8 mouse cellular contexts compared by ENCODE assay signal in the genomic region with DNA sequence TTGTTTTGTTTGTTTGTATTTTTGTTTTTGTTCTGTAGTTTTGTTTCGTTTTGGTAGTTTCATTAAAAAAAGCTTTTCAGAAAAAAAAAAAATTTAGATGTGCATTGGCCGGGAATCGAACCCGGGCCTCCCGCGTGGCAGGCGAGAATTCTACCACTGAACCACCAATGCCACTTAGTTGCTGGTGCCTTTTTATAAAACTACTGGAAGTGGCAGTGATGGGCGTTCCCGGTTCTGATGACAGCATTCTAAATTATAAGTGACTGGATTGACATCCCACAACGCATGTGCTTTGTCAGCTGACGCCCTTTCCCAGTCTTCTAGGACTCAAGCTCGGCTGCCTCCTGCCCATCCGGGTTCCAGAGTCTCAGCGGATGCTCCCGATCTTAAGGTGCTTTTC. TPM values are rescaled to one million over a fixed set of nuclear protein-coding genes. Genes with fewer than 3 reads are reported as not detected.
DNase-seq lines count a peak whose midpoint lies in the region; ATAC-seq and TF ChIP-seq lines count a peak whose summit lies in the region.

No protein-coding gene starts in this region.

- H3K9me3 ChIP-seq in CH12.LX (replicated peaks; ENCODE audit: low read length) = peaks cover 4% of the 10 kb centered on the region
- H3K9me3 ChIP-seq in lung, postnatal 0 days (ENCODE audit: low read length) = no peaks in the 10 kb centered on the region

- peaks cover 2 to 30% of the 10 kb centered on the region in 2 experiments; a peak in 2 of 4 replicates for H3K4me1 ChIP-seq in CH12.LX (ENCODE audit: control insufficient read depth in 1 of 2, insufficient read depth in 2 of 2)
- H3K4me1 ChIP-seq in heart, adult 2 months (ENCODE audit: control insufficient read depth, insufficient read depth, low read length) = peaks cover 9% of the 10 kb centered on the region
- peaks cover 11% of the 10 kb centered on the region for H3K4me1 ChIP-seq in lung, postnatal 0 days (ENCODE audit: insufficient read depth, low read depth, low read length)

- ATAC-seq in lung, postnatal 0 days = peak; percentile 30

- no peaks in the 10 kb centered on the region for H3K79me2 ChIP-seq in CH12.LX (replicated peaks; ENCODE audit: control insufficient read depth, extremely low read depth, insufficient read depth, poor library complexity, severe bottlenecking)
- no peaks in the 10 kb centered on the region for H3K79me2 ChIP-seq in heart, adult 2 months (replicated peaks; ENCODE audit: control insufficient read depth, insufficient read depth, low read length)

- no peak for TF ChIP-seq RAD21 in CH12.LX (IDR thresholded peaks at IDR 0.05; ENCODE audit: low read depth, low read length)

- DNase-seq in B cell, adult 2 months = peak; percentile 51 to 59
- DNase-seq in CH12.LX (ENCODE audit: extremely low read depth) = peak; percentile 65
- DNase-seq in cerebellum, postnatal 14 days = peak; percentile 68 to 70
- DNase-seq in heart, adult 2 months = peak; percentile 55 to 65
- peak; percentile 54 for DNase-seq in kidney, adult 18-20 months
- peak; percentile 71 for DNase-seq in lung, postnatal 0 days (ENCODE audit: low spot score)
- peak; percentile 38 for DNase-seq in splenic B cell, adult 2 months (ENCODE audit: low read depth, low spot score)
- DNase-seq in urinary bladder, adult 18-20 months (ENCODE audit: low spot score in 2 of 2) = no peak

- 11% methylated on average over 15 of the region's 15 CpGs for WGBS in heart, adult 2 months
- 13% methylated on average over 15 of the region's 15 CpGs for WGBS in lung, postnatal 0 days

- H3K27ac ChIP-seq in CH12.LX (ENCODE audit: insufficient read depth, low read depth) = no peak overlapping the region
- peak overlapping the region; percentile 78 for H3K27ac ChIP-seq in heart, adult 2 months
- no peak overlapping the region for H3K27ac ChIP-seq in lung, postnatal 0 days (ENCODE audit: low read length)

- no peak for TF ChIP-seq EP300 in CH12.LX (IDR thresholded peaks at IDR 0.05; ENCODE audit: low read length)
- no peak for TF ChIP-seq EP300 in heart, adult 2 months (IDR thresholded peaks at IDR 0.05; ENCODE audit: insufficient read depth, low read depth, low read length)
- TF ChIP-seq EP300 in lung, postnatal 0 days (IDR thresholded peaks at IDR 0.05) = no peak

- no peak for TF ChIP-seq CTCF in CH12.LX (conservative IDR thresholded peaks at IDR 0.05 in 1 of 2, IDR thresholded peaks at IDR 0.05 in 1 of 2; ENCODE audit: low read depth in 2 of 2, low read length in 2 of 2)
- no peak for TF ChIP-seq CTCF in heart, adult 2 months (IDR thresholded peaks at IDR 0.05)
- no peak for TF ChIP-seq CTCF in lung, postnatal 0 days (IDR thresholded peaks at IDR 0.05)

- in situ Hi-C loops in CH12.LX (cut with MboI; ENCODE audit: low pct_ligation_motif_present, low pct_unique_long_range_greater_than_20kb, low sequenced_read_pairs) = no loop called here

- no peaks in the 10 kb centered on the region for H3K27me3 ChIP-seq in CH12.LX (replicated peaks)
- no peaks in the 10 kb centered on the region for H3K27me3 ChIP-seq in heart, adult 2 months (ENCODE audit: control insufficient read depth, insufficient read depth, low read length)
- no peaks in the 10 kb centered on the region for H3K27me3 ChIP-seq in lung, postnatal 0 days (replicated peaks; ENCODE audit: insufficient read depth, low read length)
- H3K27me3 ChIP-seq in splenic B cell, adult 2 months (ENCODE audit: control insufficient read depth, insufficient read depth, low read length, poor library complexity, severe bottlenecking) = no peaks in the 10 kb centered on the region

- H3K36me3 ChIP-seq in CH12.LX (replicated peaks in 1 of 2; ENCODE audit: control insufficient read depth in 1 of 2, insufficient read depth in 1 of 2, low read length in 1 of 2) = peaks cover 0 to 2% of the 10 kb centered on the region in 2 experiments
- no peaks in the 10 kb centered on the region for H3K36me3 ChIP-seq in heart, adult 2 months (ENCODE audit: control insufficient read depth, insufficient read depth, low read length)
- no peaks in the 10 kb centered on the region for H3K36me3 ChIP-seq in lung, postnatal 0 days (ENCODE audit: insufficient read depth, low read length)
- no peaks in the 10 kb centered on the region for H3K36me3 ChIP-seq in splenic B cell, adult 2 months (ENCODE audit: control insufficient read depth, insufficient read depth, low read length, poor library complexity, severe bottlenecking)

- intact Hi-C loops in heart, adult 2 months (cut with DNase I) = loop anchor here (2.0 to 5.0 kb wide), 2 partner anchors 30 to 52 kb away; no protein-coding TSS in a partner anchor

- TF ChIP-seq POLR2A in CH12.LX (IDR thresholded peaks at IDR 0.05; ENCODE audit: low read depth, low read length) = no peak
- TF ChIP-seq POLR2A in heart, adult 2 months (IDR thresholded peaks at IDR 0.05; ENCODE audit: insufficient read depth, low read depth, low read length) = no peak

- dilution Hi-C loops in CH12.LX (cut with MboI; ENCODE audit: extremely low pct_ligation_motif_present, extremely low pct_unique_long_range_greater_than_20kb, low sequenced_read_pairs) = no loop called here

- peak overlapping the region; percentile 63 for H3K4me2 ChIP-seq in CH12.LX (ENCODE audit: insufficient read depth, low read depth, poor library complexity, severe bottlenecking)
- peak overlapping the region; percentile 79 for H3K4me2 ChIP-seq in lung, postnatal 0 days (replicated peaks; ENCODE audit: low read depth, low read length)

- H3K4me3 ChIP-seq in CH12.LX (replicated peaks in 1 of 3; ENCODE audit: low read depth in 2 of 3, low read length in 2 of 3, poor library complexity in 1 of 3) = peak overlapping the region; percentile 56 to 76 (median 65)
- peak overlapping the region; percentile 65 for H3K4me3 ChIP-seq in heart, adult 2 months
- peak overlapping the region; percentile 38 for H3K4me3 ChIP-seq in lung, postnatal 0 days (ENCODE audit: low read depth, low read length)

- peak overlapping the region; percentile 2; the same call in 1 of the 2 replicates for H3K9ac ChIP-seq in CH12.LX (ENCODE audit: insufficient read depth, low read depth)
- no peak overlapping the region for H3K9ac ChIP-seq in heart, adult 2 months (ENCODE audit: low read depth, low read length)
- no peak overlapping the region for H3K9ac ChIP-seq in lung, postnatal 0 days (replicated peaks; ENCODE audit: low read depth)

TF ChIP-seq in CH12.LX, 34 proteins besides CTCF, POLR2A, EP300 and RAD21:
- TF ChIP-seq ZNF384 (IDR thresholded peaks at IDR 0.05; ENCODE audit: low read depth, low read length) (peak; percentile 78), RCOR1 (conservative IDR thresholded peaks at IDR 0.05; ENCODE audit: low read depth, low read length) (no peak; the same call in 1 of the 2 replicates), GABPA (IDR thresholded peaks at IDR 0.05; ENCODE audit: insufficient replicate concordance, low read depth, low read length) (no peak), MAFK (IDR thresholded peaks at IDR 0.05; ENCODE audit: insufficient replicate concordance, low read length) (peak; percentile 91; the same call in 1 of the 2 replicates), ZKSCAN1 (IDR thresholded peaks at IDR 0.05; ENCODE audit: borderline replicate concordance, low read depth, low read length) (no peak), CHD1 (IDR thresholded peaks at IDR 0.05; ENCODE audit: low read depth, low read length) (peak; percentile 43; the same call in 1 of the 2 replicates), BHLHE40 (IDR thresholded peaks at IDR 0.05; ENCODE audit: low read depth, low read length) (peak; percentile 33), NRF1 (IDR thresholded peaks at IDR 0.05; ENCODE audit: low read depth, low read length) (0 out of 2 replicates have a peak, but pooled peaks have one; percentile 28), TBP (conservative IDR thresholded peaks at IDR 0.05; ENCODE audit: low read depth, low read length) (peak; percentile 99), ETS1 (conservative IDR thresholded peaks at IDR 0.05; ENCODE audit: low read depth, low read length) (0 out of 2 replicates have a peak, but pooled peaks have one; percentile 6), HCFC1 (IDR thresholded peaks at IDR 0.05; ENCODE audit: low read depth, low read length) (0 out of 2 replicates have a peak, but pooled peaks have one; percentile 4), JUND (conservative IDR thresholded peaks at IDR 0.05; ENCODE audit: low read depth, low read length) (no peak), ELF1 (IDR thresholded peaks at IDR 0.05; ENCODE audit: low read depth, low read length) (peak; percentile 80), KAT2A (IDR thresholded peaks at IDR 0.05; ENCODE audit: insufficient replicate concordance, low read length) (peak; percentile 67; the same call in 1 of the 2 replicates), ZMIZ1 (IDR thresholded peaks at IDR 0.05; ENCODE audit: low read depth, low read length) (no peak), TCF12 (IDR thresholded peaks at IDR 0.05; ENCODE audit: low read depth, low read length) (no peak), IRF4 (IDR thresholded peaks at IDR 0.05; ENCODE audit: low read depth, low read length) (no peak), MAX (IDR thresholded peaks at IDR 0.05; ENCODE audit: low read length) (peak; percentile 53), MAZ (IDR thresholded peaks at IDR 0.05; ENCODE audit: low read depth, low read length) (peak; percentile 17), MEF2A (IDR thresholded peaks at IDR 0.05; ENCODE audit: borderline replicate concordance, low read depth, low read length) (no peak), USF2 (conservative IDR thresholded peaks at IDR 0.05; ENCODE audit: low read depth, low read length) (no peak), E2F4 (IDR thresholded peaks at IDR 0.05; ENCODE audit: insufficient replicate concordance, low read depth, low read length) (no peak)

RNA-seq across cellular contexts. Expression of gene Gm6525, which starts 55.0 kb away (rescaled TPM):
- total RNA-seq in CH12.LX (2012; rRNA removed) = 0.17 and 0.21 TPM in 2 replicates
- total RNA-seq in CH12.LX (2014; rRNA removed) = 0.31 and 0.41 TPM in 2 replicates
- 0.34 and 0.71 TPM in 2 replicates for polyA plus RNA-seq in CH12.LX (2012; ENCODE audit: insufficient read length, low read depth)
- total RNA-seq in heart, adult 2 months (2021) = not detected
- polyA plus RNA-seq in heart, adult 2 months (2012; rRNA removed) = not detected in 2 replicates
- 0.57 and 0.75 TPM in 2 replicates for polyA plus RNA-seq in lung, postnatal 0 days (2015; fragmentation: Nextera tagmentation; extraction: Ambion mirVana)

Comparison
In these comparisons a context has a peak if more than half of its experiments do, and no peak if none do; other contexts are left out.
1. DNase-seq: peak in B cell, adult 2 months (2 of 2), CH12.LX (single experiment), cerebellum, postnatal 14 days (2 of 2), heart, adult 2 months (2 of 2), kidney, adult 18-20 months (single experiment), lung, postnatal 0 days (single experiment) and splenic B cell, adult 2 months (single experiment); none in urinary bladder, adult 18-20 months (0 of 2).
2. Peak in every context shown above with its lines, with median percentiles within 50 percentile points of each other: H3K4me3 ChIP-seq.